Mouse (Mus musculus) cortical plate, adult 2 months (tissue): ENCODE results near the gene Cygb.

ENCODE experiments used
- CTCF ChIP-seq: fragments of 200-500 bp; IDR thresholded peaks from 2 replicates; pipeline ENCODE4 v1.5.1; 2011; ENCODE audit warnings: mild to moderate bottlenecking, control low read depth, low read length; ENCODE audit not compliant: insufficient read depth; ENCODE audit errors: extremely low read depth
- POLR2A ChIP-seq: fragments of 200-500 bp; IDR thresholded peaks from 2 replicates; pipeline ENCODE4 v1.6.1; 2011; ENCODE audit warnings: mild to moderate bottlenecking, low read length, control low read depth; ENCODE audit not compliant: insufficient read depth; ENCODE audit errors: extremely low read depth

- TF ChIP-seq CTCF (peak; percentile 94), POLR2A (no peak)
These were observed 11.2 kb downstream of the Cygb start for GRCm38 (mm10) chr11:116642681-116643578.
